8 mouse cellular contexts compared by ENCODE assay signal in the genomic region with DNA sequence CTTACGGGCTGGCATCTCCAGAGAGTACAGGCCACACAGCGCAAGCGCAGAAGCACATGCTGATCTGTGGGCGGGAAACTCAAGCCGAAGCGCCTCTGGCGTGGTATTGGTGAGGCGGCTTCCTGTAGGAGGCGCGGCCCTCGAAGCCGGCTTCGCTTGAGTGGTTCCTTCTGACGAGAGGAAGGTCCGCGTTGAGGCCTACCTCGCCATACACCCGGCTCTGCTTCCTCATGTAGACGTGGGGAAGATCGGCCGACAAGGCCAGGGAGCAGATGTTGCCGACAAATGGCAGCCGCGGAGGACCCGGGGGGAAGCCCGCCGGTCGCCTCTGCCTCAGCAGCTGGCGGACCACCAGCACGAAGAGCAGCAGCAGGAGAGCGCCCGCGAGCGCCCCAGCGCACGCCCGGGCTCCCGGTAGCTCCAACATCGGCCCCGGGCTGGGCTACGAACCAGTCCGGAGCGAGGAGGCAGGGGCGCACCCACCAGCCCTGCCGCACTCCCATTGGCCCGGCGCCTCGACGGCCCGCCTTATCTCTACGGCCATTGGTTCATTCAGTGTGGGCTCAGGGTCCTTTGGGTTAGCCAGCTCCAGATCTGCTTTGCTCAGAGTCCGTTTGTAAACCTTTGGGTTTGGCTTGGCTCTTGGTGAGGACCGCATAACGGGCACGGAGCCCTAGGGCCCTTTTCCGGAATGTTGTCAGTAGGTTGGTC. TPM values are rescaled to one million over a fixed set of nuclear protein-coding genes. Genes with fewer than 3 reads are reported as not detected.
DNase-seq lines count a peak whose midpoint lies in the region; ATAC-seq lines count a peak whose summit lies in the region.

Gene Cyp2r1 (minus strand): TSS at position 442 of the 711 bp plus-strand sequence.

- H3K4me3 ChIP-seq in hindbrain, embryonic 12.5 days: peak within 1 kb of the TSS; percentile 51
- H3K4me3 ChIP-seq in lung, embryonic 15.5 days: peak within 1 kb of the TSS; percentile 59

- H3K27ac ChIP-seq in hindbrain, embryonic 12.5 days: peak within 1 kb of the TSS; percentile 74
- H3K27ac ChIP-seq in lung, embryonic 15.5 days: peak within 1 kb of the TSS; percentile 91

- no peaks in the 10 kb centered on the region for H3K9me3 ChIP-seq in hindbrain, embryonic 12.5 days (replicated peaks)
- no peaks in the 10 kb centered on the region for H3K9me3 ChIP-seq in lung, embryonic 15.5 days

- peak within 1 kb of the TSS; percentile 52 for H3K9ac ChIP-seq in hindbrain, embryonic 12.5 days
- H3K9ac ChIP-seq in lung, embryonic 15.5 days: peak within 1 kb of the TSS; percentile 68

- 1% methylated on average over 56 of the region's 56 CpGs for WGBS in hindbrain, embryonic 12.5 days
- WGBS in lung, embryonic 15.5 days: 3% methylated on average over 56 of the region's 56 CpGs

- peaks cover 2% of the 10 kb centered on the region; the same call in 1 of the 2 replicates for H3K4me1 ChIP-seq in hindbrain, embryonic 12.5 days
- H3K4me1 ChIP-seq in lung, embryonic 15.5 days: peaks cover 3% of the 10 kb centered on the region; the same call in 1 of the 2 replicates

- peak; percentile 94 for DNase-seq in R1 (ENCODE audit: low read depth, low spot score)
- DNase-seq in cerebellum, postnatal 36 days: peak; percentile 71 to 78
- DNase-seq in frontal cortex, postnatal 25 days (ENCODE audit: low spot score in 2 of 2): peak; percentile 62 to 69
- DNase-seq in layer of hippocampus, adult 9-11 months: peak; percentile 92
- DNase-seq in ovary, adult 18-20 months (ENCODE audit: low spot score): peak; percentile 83
- peak; percentile 87 to 91 for DNase-seq in thymus, adult 18-20 months

- H3K4me2 ChIP-seq in hindbrain, embryonic 12.5 days (replicated peaks): peak within 1 kb of the TSS; percentile 64
- peak within 1 kb of the TSS; percentile 92 for H3K4me2 ChIP-seq in lung, embryonic 15.5 days

- H3K36me3 ChIP-seq in hindbrain, embryonic 12.5 days: no peaks in the 10 kb centered on the region
- no peaks in the 10 kb centered on the region for H3K36me3 ChIP-seq in lung, embryonic 15.5 days

- no peaks in the 10 kb centered on the region for H3K27me3 ChIP-seq in hindbrain, embryonic 12.5 days
- H3K27me3 ChIP-seq in lung, embryonic 15.5 days: no peaks in the 10 kb centered on the region

- ATAC-seq in hindbrain, embryonic 12.5 days (ENCODE audit: low FRiP score): peak; percentile 100
- ATAC-seq in lung, embryonic 15.5 days (ENCODE audit: borderline replicate concordance, extremely low read depth, low FRiP score, low TSS enrichment): peak; percentile 100

RNA-seq across cellular contexts. Expression of gene Cyp2r1, which starts in this region (rescaled TPM):
- 1.5 and 2.3 TPM in 2 replicates for polyA plus RNA-seq in hindbrain, embryonic 12.5 days (2016; fragmentation: Nextera tagmentation; extraction: Ambion mirVana)
- 1.9 and 2.4 TPM in 2 replicates for polyA plus RNA-seq in lung, embryonic 15.5 days (2015; fragmentation: Nextera tagmentation; extraction: Ambion mirVana)

Comparison
In these comparisons a context has a peak if more than half of its experiments do, and no peak if none do; other contexts are left out.
1. Peak in every context shown above with its lines: DNase-seq, ATAC-seq, H3K4me3 ChIP-seq and H3K27ac ChIP-seq.